Mouse (Mus musculus) ES-E14 (cell line): ENCODE measurements at regions not wholly inside any gene's neighbourhood (a gene's known extent, or its start where the extent isn't known, plus 50 kb on each side); places are given as distances from the start of the nearest gene placed in this dataset.

Source experiments
- CHD2 ChIP-seq: IDR thresholded peaks from 2 replicates; pipeline ENCODE4 v1.6.1; 2014; ENCODE audit warnings: mild to moderate bottlenecking, low read depth, low read length, inconsistent platforms
- ZNF384 ChIP-seq: IDR thresholded peaks from 2 replicates; pipeline ENCODE4 v1.6.1; 2012; ENCODE audit warnings: low read depth, low read length, inconsistent platforms

DNA sequence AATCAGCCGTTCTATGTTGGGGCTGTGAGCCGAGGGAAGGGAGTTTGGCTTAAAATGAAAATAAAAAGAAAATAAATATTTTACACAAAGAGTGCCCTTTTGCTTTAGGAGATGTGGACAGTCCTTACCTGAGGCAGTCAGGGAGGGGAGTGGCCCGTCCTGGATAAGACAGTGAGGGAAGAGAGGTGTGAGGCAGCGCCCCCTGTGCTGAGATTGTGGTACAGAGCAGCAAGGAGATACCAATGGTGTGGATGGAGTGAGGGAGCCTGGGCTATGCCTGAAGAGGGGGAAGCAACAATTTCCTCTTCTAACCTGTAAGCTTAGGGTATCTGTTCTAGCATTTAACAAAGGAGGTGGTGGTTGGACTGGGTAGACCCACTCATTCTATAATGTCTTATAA is 134.5 kb downstream of the Zfp281 start:
- TF ChIP-seq CHD2, result no peak
- TF ChIP-seq ZNF384, result no peak
